Mouse (Mus musculus): ENCODE data around the gene Tmem204. TPM values are rescaled to one million over a fixed set of nuclear protein-coding genes. Genes with fewer than 3 reads are reported as not detected.

The Tmem204 gene
- polyA plus RNA-seq, 1 experiment from 2014 or later, result 14.1 TPM

DNA sequence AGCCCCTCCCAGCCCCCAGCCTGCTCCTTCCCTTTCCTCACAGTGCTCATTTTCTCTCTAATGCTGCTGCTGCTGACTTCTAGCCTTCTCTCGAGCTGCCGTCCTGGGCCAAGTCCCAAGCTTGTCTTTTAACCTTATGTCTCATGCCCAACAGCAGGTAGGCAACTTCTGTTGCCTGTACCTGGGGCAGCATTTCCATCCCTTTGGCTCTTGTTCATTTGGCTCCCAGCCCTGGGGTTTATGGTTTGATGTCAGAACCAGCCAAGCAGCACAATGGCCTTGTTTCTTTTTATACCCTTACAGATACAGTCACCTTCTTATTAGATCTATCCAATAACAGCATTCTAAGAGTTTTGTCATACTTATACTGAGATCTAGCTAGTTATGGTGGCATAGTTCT lies 12.8 kb upstream of the Tmem204 start:
- Histone ChIP-seq H3K9ac (ENCODE audit: low read depth, low read length) (no peak overlapping the region), H3K9me3 (ENCODE audit: control insufficient read depth, low read length) (no peaks in the 10 kb centered on the region), H3K27me3 (replicated peaks; ENCODE audit: control insufficient read depth, insufficient read depth, low read length) (no peaks in the 10 kb centered on the region), H3K4me2 (ENCODE audit: low read length) (no peak overlapping the region), H3K4me1 (ENCODE audit: control insufficient read depth, insufficient read depth, low read depth, low read length) (no peaks in the 10 kb centered on the region), H3K36me3 (ENCODE audit: control insufficient read depth, insufficient read depth, low read length) (peaks cover 28% of the 10 kb centered on the region), H3K4me3 (ENCODE audit: low read length) (no peak overlapping the region), H3K27ac (ENCODE audit: low read depth, low read length) (no peak overlapping the region)
- WGBS, result 88% methylated on average over 2 of the region's 2 CpGs
- no peak for ATAC-seq

DNA sequence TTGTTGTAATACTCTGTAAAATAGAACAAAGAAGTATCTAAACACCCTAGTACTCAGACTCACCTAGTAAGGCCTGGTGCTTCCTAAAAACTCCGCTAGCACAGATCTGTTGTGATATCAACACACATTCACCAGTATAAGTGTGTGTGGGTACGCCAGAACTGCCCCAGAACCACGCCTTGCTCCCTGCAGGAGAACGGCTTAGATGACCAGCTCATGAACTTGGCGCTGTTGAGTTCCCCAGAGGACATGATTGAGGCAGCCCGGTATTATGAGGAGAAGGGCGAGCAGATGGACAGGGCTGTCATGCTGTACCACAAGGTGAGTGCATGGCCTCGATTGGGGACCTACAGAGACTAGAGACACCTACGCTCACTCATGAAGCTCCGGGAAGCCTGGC lies 7.1 kb upstream of the Tmem204 start:
- Histone ChIP-seq H3K27me3 (replicated peaks; ENCODE audit: control insufficient read depth, insufficient read depth, low read length) (no peaks in the 10 kb centered on the region), H3K27ac (ENCODE audit: low read depth, low read length) (no peak overlapping the region), H3K9ac (ENCODE audit: low read depth, low read length) (no peak overlapping the region), H3K9me3 (ENCODE audit: control insufficient read depth, low read length) (no peaks in the 10 kb centered on the region), H3K36me3 (ENCODE audit: control insufficient read depth, insufficient read depth, low read length) (peaks cover 13% of the 10 kb centered on the region), H3K4me2 (ENCODE audit: low read length) (no peak overlapping the region), H3K4me3 (ENCODE audit: low read length) (no peak overlapping the region), H3K4me1 (ENCODE audit: control insufficient read depth, insufficient read depth, low read depth, low read length) (no peaks in the 10 kb centered on the region)
- ATAC-seq, result no peak
- 94% methylated on average over 10 of the region's 10 CpGs for WGBS

DNA sequence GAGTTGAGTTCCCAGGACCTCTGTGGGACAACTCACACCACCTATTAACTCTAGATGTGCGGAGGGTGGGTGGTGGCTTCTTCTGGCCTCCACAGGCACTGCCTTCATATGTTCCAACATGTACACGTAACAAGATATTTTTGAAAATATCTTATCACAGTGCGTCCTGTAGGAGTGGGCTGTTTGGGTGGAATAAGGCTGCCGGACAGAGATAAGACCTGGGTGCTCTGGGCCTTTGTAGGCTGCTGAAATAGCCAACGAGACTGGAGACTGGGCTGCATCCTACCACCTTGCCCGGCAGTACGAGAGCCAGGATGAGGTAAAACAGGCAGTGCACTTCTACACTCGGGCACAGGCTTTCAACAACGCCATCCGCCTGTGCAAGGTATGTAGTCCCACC lies 5.8 kb upstream of the Tmem204 start:
- ATAC-seq, result no peak
- WGBS, result 93% methylated on average over 10 of the region's 10 CpGs
- Histone ChIP-seq H3K27ac (ENCODE audit: low read depth, low read length) (no peak overlapping the region), H3K9ac (ENCODE audit: low read depth, low read length) (no peak overlapping the region), H3K4me3 (ENCODE audit: low read length) (no peak overlapping the region), H3K27me3 (replicated peaks; ENCODE audit: control insufficient read depth, insufficient read depth, low read length) (no peaks in the 10 kb centered on the region), H3K9me3 (ENCODE audit: control insufficient read depth, low read length) (no peaks in the 10 kb centered on the region), H3K36me3 (ENCODE audit: control insufficient read depth, insufficient read depth, low read length) (peaks cover 13% of the 10 kb centered on the region), H3K4me1 (ENCODE audit: control insufficient read depth, insufficient read depth, low read depth, low read length) (no peaks in the 10 kb centered on the region), H3K4me2 (ENCODE audit: low read length) (no peak overlapping the region)

DNA sequence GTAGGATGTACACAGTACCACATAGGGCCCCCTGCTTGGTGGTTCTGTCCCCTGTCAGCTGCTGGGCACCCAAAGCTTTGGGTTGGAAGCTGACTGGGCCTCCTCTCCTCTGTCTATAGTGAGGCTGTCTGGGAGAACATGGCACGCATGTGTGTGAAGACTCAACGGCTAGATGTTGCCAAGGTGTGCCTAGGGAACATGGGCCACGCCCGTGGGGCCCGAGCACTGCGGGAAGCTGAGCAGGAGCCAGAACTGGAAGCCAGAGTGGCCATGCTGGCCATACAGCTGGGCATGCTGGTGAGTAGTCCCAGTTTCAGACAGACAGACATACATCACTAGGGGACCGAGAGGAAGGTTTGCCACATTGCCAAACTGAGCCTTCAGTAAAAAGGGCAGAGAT lies 3.3 kb upstream of the Tmem204 start:
- Histone ChIP-seq H3K4me1 (ENCODE audit: control insufficient read depth, insufficient read depth, low read depth, low read length) (no peaks in the 10 kb centered on the region), H3K9me3 (ENCODE audit: control insufficient read depth, low read length) (no peaks in the 10 kb centered on the region), H3K27me3 (replicated peaks; ENCODE audit: control insufficient read depth, insufficient read depth, low read length) (no peaks in the 10 kb centered on the region), H3K4me3 (ENCODE audit: low read length) (no peak overlapping the region), H3K36me3 (ENCODE audit: control insufficient read depth, insufficient read depth, low read length) (peaks cover 9% of the 10 kb centered on the region), H3K9ac (ENCODE audit: low read depth, low read length) (no peak overlapping the region), H3K27ac (ENCODE audit: low read depth, low read length) (no peak overlapping the region), H3K4me2 (ENCODE audit: low read length) (no peak overlapping the region)
- 93% methylated on average over 7 of the region's 7 CpGs for WGBS
- ATAC-seq, result no peak

DNA sequence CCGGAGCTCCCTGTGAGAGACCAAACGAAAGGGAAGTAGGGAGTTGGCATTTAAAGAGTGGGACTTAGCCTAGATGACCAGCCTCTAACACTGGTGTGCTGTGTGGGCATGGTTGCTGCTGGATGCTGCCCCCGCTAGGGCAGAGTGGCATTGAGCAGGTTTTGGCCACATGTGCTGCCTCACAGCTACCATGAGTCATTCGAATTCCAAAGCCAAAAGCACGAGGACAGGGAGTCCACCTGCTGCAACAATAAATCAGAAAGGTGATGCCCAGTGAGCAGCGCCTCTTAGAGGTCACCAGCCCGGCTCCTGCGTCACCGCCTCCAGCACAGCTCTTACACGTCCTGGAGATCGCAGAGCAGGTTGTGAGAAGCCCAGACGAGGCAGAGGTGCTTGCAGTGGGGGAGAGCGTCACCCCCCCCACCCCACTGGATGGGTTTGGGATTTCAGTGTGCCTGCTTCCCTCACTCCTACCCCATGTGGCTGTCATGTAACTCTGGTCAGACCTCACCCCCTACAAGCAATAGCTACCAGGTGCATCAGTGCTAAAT lies 1.5 kb upstream of the Tmem204 start:
- Histone ChIP-seq H3K9ac (ENCODE audit: low read depth, low read length) (no peak overlapping the region), H3K4me1 (ENCODE audit: control insufficient read depth, insufficient read depth, low read depth, low read length) (no peaks in the 10 kb centered on the region), H3K27me3 (replicated peaks; ENCODE audit: control insufficient read depth, insufficient read depth, low read length) (no peaks in the 10 kb centered on the region), H3K4me2 (ENCODE audit: low read length) (no peak overlapping the region), H3K9me3 (ENCODE audit: control insufficient read depth, low read length) (no peaks in the 10 kb centered on the region), H3K4me3 (ENCODE audit: low read length) (no peak overlapping the region), H3K27ac (ENCODE audit: low read depth, low read length) (no peak overlapping the region), H3K36me3 (ENCODE audit: control insufficient read depth, insufficient read depth, low read length) (peaks cover 9% of the 10 kb centered on the region)
- no peak for ATAC-seq
- WGBS, result 80% methylated on average over 13 of the region's 13 CpGs

DNA sequence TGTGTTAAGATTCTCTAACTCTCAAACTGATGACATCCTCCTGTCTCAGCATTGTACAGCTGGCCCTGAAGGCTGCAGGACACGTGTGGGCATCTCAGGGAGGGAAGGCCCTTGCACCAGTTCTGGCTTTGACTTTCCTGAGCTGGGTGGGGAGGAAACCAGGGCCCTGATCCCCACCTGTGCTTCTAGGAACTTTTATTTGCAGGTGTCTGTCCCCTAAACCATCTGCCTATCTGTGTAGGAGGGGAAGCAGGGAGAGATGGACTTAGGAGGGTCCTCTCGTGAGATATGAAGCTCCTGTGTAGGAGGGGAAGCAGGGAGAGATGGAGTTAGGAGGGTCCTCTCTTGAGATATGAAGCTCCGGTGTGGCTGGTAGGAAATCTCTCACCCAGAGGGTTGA lies 504 bp downstream of the Tmem204 start:
- H3K9me3 ChIP-seq (ENCODE audit: control insufficient read depth, low read length), result no peaks in the 10 kb centered on the region
- 67% methylated on average over 3 of the region's 3 CpGs for WGBS

DNA sequence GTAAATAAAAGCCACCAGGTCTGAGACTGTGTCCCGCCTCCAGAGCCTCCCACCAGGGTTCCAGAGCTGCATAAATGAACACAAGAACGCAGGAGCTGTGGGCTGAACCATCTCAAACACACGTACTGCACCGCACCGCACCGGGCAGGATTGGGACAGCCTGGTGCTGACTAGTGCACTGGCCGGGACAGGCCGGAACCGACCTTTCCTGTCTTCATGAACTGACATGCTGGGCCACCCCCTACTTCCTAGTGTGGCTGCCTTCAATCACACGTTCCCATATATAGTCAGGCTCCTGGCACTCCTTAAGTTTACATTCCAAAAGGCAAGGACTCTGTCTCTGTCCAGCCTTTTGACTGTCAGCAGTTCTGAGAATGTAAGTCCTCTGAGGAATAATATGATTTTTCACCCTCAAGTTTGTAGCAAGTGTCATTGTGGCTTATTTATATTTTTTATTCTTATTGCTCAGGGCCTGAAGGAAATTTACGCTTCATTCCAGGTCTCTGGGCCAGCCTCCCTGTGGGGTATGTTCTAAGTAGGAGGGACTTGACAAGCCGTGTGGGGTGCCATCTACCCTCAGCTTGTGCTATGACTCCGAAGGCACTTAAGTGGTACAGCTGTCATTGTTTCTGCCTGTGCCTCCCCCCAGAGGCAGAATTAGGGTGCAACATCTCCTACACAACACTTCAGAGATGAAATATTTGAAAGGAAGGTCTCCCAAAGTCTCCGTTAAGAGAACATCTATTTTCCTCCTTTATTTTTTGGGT lies 1.1 kb downstream of the Tmem204 start:
- peaks cover 9% of the 10 kb centered on the region for H3K4me1 ChIP-seq (ENCODE audit: control insufficient read depth, insufficient read depth, low read depth, low read length)
- H3K9me3 ChIP-seq (ENCODE audit: control insufficient read depth, low read length), result no peaks in the 10 kb centered on the region
- WGBS, result 77% methylated on average over 14 of the region's 14 CpGs
- no peaks in the 10 kb centered on the region for H3K36me3 ChIP-seq (ENCODE audit: control insufficient read depth, insufficient read depth, low read length)
- 0 out of 2 replicates have a peak overlapping the region, but pooled peaks have one; percentile 1 for H3K27ac ChIP-seq (ENCODE audit: low read depth, low read length)
- H3K9ac ChIP-seq (ENCODE audit: low read depth, low read length), result no peak overlapping the region
- no peak for ATAC-seq
- H3K27me3 ChIP-seq (replicated peaks; ENCODE audit: control insufficient read depth, insufficient read depth, low read length), result no peaks in the 10 kb centered on the region
- no peak overlapping the region for H3K4me2 ChIP-seq (ENCODE audit: low read length)
- H3K4me3 ChIP-seq (ENCODE audit: low read length), result no peak overlapping the region

More for the DNA sequence above, 504 bp downstream of the Tmem204 start:
- ATAC-seq, result no peak
- H3K4me1 ChIP-seq (ENCODE audit: control insufficient read depth, insufficient read depth, low read depth, low read length), result peaks cover 8% of the 10 kb centered on the region
- H3K27me3 ChIP-seq (replicated peaks; ENCODE audit: control insufficient read depth, insufficient read depth, low read length), result no peaks in the 10 kb centered on the region
- no peak overlapping the region for H3K9ac ChIP-seq (ENCODE audit: low read depth, low read length)
- H3K36me3 ChIP-seq (ENCODE audit: control insufficient read depth, insufficient read depth, low read length), result 0 out of 2 replicates have a peak, but pooled peaks cover 2% of the 10 kb centered on the region
- no peak overlapping the region for H3K4me3 ChIP-seq (ENCODE audit: low read length)
- H3K4me2 ChIP-seq (ENCODE audit: low read length), result no peak overlapping the region
- no peak overlapping the region for H3K27ac ChIP-seq (ENCODE audit: low read depth, low read length)

DNA sequence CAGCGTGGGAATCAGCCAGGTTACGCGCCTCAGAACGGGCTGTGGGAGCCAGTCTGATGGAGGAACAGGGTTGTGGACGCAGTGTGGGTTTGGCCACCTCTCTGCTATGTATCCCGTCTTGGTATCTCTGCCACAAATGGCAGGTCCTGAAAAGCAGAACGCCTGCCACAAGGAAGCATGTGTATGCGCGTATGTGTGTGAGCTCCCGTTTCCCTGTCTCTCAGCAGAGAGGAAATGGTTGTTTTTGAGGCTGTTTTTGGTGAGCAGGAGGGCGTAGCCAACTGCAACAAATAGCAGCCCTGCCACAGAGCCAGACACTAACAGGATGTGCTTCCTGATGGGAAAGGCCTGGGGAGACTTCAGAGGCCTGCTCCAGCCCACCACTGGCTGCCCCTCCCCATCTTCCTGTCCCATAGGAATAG lies 2.4 kb downstream of the Tmem204 start:
- H3K27ac ChIP-seq (ENCODE audit: low read depth, low read length), result no peak overlapping the region; the same call in 1 of the 2 replicates
- H3K4me2 ChIP-seq (ENCODE audit: low read length), result 0 out of 2 replicates have a peak overlapping the region, but pooled peaks have one; percentile 10
- H3K4me1 ChIP-seq (ENCODE audit: control insufficient read depth, insufficient read depth, low read depth, low read length), result peaks cover 9% of the 10 kb centered on the region
- H3K9ac ChIP-seq (ENCODE audit: low read depth, low read length), result no peak overlapping the region
- ATAC-seq, result no peak
- no peaks in the 10 kb centered on the region for H3K9me3 ChIP-seq (ENCODE audit: control insufficient read depth, low read length)
- H3K4me3 ChIP-seq (ENCODE audit: low read length), result peak overlapping the region; percentile 13
- H3K27me3 ChIP-seq (replicated peaks; ENCODE audit: control insufficient read depth, insufficient read depth, low read length), result no peaks in the 10 kb centered on the region
- no peaks in the 10 kb centered on the region for H3K36me3 ChIP-seq (ENCODE audit: control insufficient read depth, insufficient read depth, low read length)
- WGBS, result 90% methylated on average over 11 of the region's 11 CpGs

DNA sequence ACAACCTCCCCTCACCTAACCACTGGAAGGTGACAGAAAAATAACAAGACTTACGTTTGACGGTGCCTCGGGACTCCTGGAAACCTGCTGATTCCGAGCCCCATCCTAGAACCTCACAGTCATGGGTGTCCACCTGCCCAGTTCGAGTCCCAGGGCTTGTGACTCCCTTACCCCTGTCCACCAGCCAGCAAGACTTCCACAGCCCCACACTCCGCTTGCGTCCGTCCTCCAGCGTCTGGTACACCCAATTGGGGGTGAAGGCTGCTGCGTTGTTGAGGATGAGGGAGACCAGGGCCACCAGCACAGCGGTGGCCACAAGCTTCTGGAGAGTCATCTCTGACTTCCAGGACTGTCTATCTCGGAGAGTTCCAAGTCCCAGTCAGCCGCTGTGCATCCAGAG lies 3.2 kb downstream of the Tmem204 start:
- Histone ChIP-seq H3K9ac (ENCODE audit: low read depth, low read length) (peak overlapping the region; percentile 9; the same call in 1 of the 2 replicates), H3K4me2 (ENCODE audit: low read length) (0 out of 2 replicates have a peak overlapping the region, but pooled peaks have one; percentile 10), H3K9me3 (ENCODE audit: control insufficient read depth, low read length) (no peaks in the 10 kb centered on the region), H3K27me3 (replicated peaks; ENCODE audit: control insufficient read depth, insufficient read depth, low read length) (no peaks in the 10 kb centered on the region), H3K36me3 (ENCODE audit: control insufficient read depth, insufficient read depth, low read length) (no peaks in the 10 kb centered on the region), H3K27ac (ENCODE audit: low read depth, low read length) (no peak overlapping the region), H3K4me3 (ENCODE audit: low read length) (peak overlapping the region; percentile 13), H3K4me1 (ENCODE audit: control insufficient read depth, insufficient read depth, low read depth, low read length) (peaks cover 9% of the 10 kb centered on the region)
- WGBS, result 82% methylated on average over 13 of the region's 13 CpGs
- no peak for ATAC-seq

Data from hindbrain, embryonic 16.5 days (tissue).